Mouse (Mus musculus): ENCODE results near the gene Mgat5. TPM values are rescaled to one million over a fixed set of nuclear protein-coding genes. Genes with fewer than 3 reads are reported as not detected.

The Mgat5 gene
- polyA plus RNA-seq, 1 experiment = 12.7 TPM

GRCm38 (mm10) chr1:127437091-127437490 lies 232.3 kb downstream of the Mgat5 start:
- no peak for DNase-seq (ENCODE audit: low spot score)

GRCm38 (mm10) chr1:127439452-127439891 lies 234.7 kb downstream of the Mgat5 start:
- no peak for DNase-seq (ENCODE audit: low spot score)

- no peak for DNase-seq (ENCODE audit: low spot score)
Measured at GRCm38 (mm10) chr1:127441007-127441406, 236.2 kb downstream of the Mgat5 start.

- DNase-seq (ENCODE audit: low spot score) = no peak
Measured at GRCm38 (mm10) chr1:127441736-127442135, 236.9 kb downstream of the Mgat5 start.

- DNase-seq (ENCODE audit: low spot score) = no peak
Measured at GRCm38 (mm10) chr1:127442880-127443877, 238.4 kb downstream of the Mgat5 start.

GRCm38 (mm10) chr1:127444836-127445485 lies 240.1 kb downstream of the Mgat5 start:
- DNase-seq (ENCODE audit: low spot score) = no peak

GRCm38 (mm10) chr1:127453397-127453796 lies 248.6 kb downstream of the Mgat5 start:
- DNase-seq (ENCODE audit: low spot score) = no peak

GRCm38 (mm10) chr1:127459015-127459451 lies 254.2 kb downstream of the Mgat5 start:
- DNase-seq (ENCODE audit: low spot score) = no peak

GRCm38 (mm10) chr1:127459576-127459975 lies 254.8 kb downstream of the Mgat5 start:
- DNase-seq (ENCODE audit: low spot score) = no peak

- no peak for DNase-seq (ENCODE audit: low spot score)
Measured at GRCm38 (mm10) chr1:127461017-127461416, 256.2 kb downstream of the Mgat5 start.

GRCm38 (mm10) chr1:127464041-127464440 lies 259.2 kb downstream of the Mgat5 start:
- no peak for DNase-seq (ENCODE audit: low spot score)

GRCm38 (mm10) chr1:127465292-127465691 lies 260.5 kb downstream of the Mgat5 start:
- DNase-seq (ENCODE audit: low spot score) = no peak

- DNase-seq (ENCODE audit: low spot score) = no peak
Measured at GRCm38 (mm10) chr1:127467238-127467637, 262.4 kb downstream of the Mgat5 start.

GRCm38 (mm10) chr1:127470175-127470574 lies 265.4 kb downstream of the Mgat5 start:
- no peak for DNase-seq (ENCODE audit: low spot score)

GRCm38 (mm10) chr1:127475756-127476155 lies 270.9 kb downstream of the Mgat5 start:
- no peak for DNase-seq (ENCODE audit: low spot score)

- no peak for DNase-seq (ENCODE audit: low spot score)
Measured at GRCm38 (mm10) chr1:127482911-127483310, 278.1 kb downstream of the Mgat5 start.

GRCm38 (mm10) chr1:127484188-127484587 lies 279.4 kb downstream of the Mgat5 start:
- DNase-seq (ENCODE audit: low spot score) = no peak

- DNase-seq (ENCODE audit: low spot score) = no peak
Measured at GRCm38 (mm10) chr1:127484826-127485225, 280.0 kb downstream of the Mgat5 start.

GRCm38 (mm10) chr1:127487161-127487560 lies 282.3 kb downstream of the Mgat5 start:
- no peak for DNase-seq (ENCODE audit: low spot score)

- DNase-seq (ENCODE audit: low spot score) = no peak
Measured at GRCm38 (mm10) chr1:127496737-127497543, 292.1 kb downstream of the Mgat5 start.

GRCm38 (mm10) chr1:127498746-127499145 lies 293.9 kb downstream of the Mgat5 start:
- DNase-seq (ENCODE audit: low spot score) = no peak

GRCm38 (mm10) chr1:127500219-127500618 lies 295.4 kb downstream of the Mgat5 start:
- peak; percentile 42 for DNase-seq (ENCODE audit: low spot score)

All from urinary bladder, adult 2 months (tissue).